Mouse (Mus musculus) heart, adult 2 months (tissue): ENCODE measurements around the gene Akap11.

Experiments
- CTCF ChIP-seq: fragments of 200-600 bp; IDR thresholded peaks from 2 replicates; pipeline ENCODE4 v1.8.1; 2022; ENCODE audit warnings: antibody characterized with exemption, mild to moderate bottlenecking, moderate library complexity
- EP300 ChIP-seq: fragments of 200-500 bp; IDR thresholded peaks from 2 replicates; pipeline ENCODE4 v1.6.1; 2011; ENCODE audit warnings: low read depth, low read length, control low read depth; ENCODE audit not compliant: insufficient read depth

- no peak for TF ChIP-seq EP300
- no peak for TF ChIP-seq CTCF
These were observed 62.5 kb downstream of the Akap11 start for GRCm38 (mm10) chr14:78474058-78474457.
